Mouse (Mus musculus) granulocyte monocyte progenitor cell, adult 5-6 weeks (primary cell): Measurements from ENCODE around the gene Adamts10. TPM values are rescaled to one million over a fixed set of nuclear protein-coding genes. Genes with fewer than 3 reads are reported as not detected.
A peak's percentile ranks its signal among the peaks of the same experiment; 100 is the strongest.

Source experiments
- ATAC-seq: replicated peaks from 2 replicates; pipeline ENCODE4 v1.8.0; 2016; ENCODE audit warnings: mild to moderate bottlenecking, moderate TSS enrichment, inconsistent platforms; ENCODE audit not compliant: poor library complexity, severe bottlenecking
- total RNA-seq, 2 experiments: library from RNA; stranded (forward) in 1 of 2; stranded (reverse) in 1 of 2; fragments of 200-712, 200-1000 nt in 1 of 2; fragments of >200 nt in 1 of 2; fragmentation: Nextera tagmentation in 1 of 2; gene quantifications; 2 replicates each; pipeline ENCODE4 v1.2.3; 2014 to 2017

Adamts10 gene
- total RNA-seq (2014; fragmentation: Nextera tagmentation), result 36.8 and 48.4 TPM in 2 replicates
- 18.3 and 19.7 TPM in 2 replicates for total RNA-seq (2017)

DNA sequence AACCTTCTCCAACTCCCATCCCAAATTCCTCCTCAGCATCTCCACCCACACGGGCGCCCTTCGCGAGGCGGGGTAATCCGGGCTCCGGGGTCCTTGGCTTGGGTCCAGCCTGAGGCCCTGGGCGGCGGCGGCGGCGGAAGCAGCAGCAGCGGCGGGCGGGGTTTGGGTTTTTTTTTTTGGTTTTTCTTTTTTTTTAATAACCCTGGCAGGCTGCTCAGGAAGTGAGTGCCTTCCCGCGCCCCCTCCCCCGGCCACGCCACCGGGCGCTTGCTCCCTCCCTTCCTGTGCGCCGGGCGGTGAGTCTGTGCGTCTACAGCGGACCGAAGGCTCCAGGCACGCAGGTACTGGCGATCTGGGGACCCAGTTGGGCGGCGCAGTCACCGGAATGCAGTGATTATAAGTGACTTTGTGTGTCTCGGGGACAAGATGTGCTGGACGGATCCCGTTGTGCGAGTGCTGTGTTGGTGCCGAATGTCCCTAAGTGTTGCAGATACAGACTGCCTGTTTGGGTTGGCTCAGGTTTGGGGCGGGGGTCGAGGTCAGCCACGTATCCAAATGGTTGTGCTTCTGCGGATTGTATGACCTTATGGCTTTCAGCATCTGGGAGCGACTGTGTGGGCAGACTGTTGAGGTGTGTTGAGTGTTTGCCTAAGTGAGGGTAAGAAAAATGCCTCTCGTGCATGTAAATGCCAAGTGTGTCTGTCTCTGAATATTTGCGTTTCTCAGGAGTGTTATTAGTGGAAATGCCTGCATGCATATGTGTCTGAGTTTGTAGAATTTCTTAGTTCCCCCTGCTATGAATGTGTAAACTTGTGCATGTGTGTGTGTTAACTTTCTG, at the start of gene Adamts10:
Gene Adamts10 (plus strand): TSS at position 287 of the 838 bp plus-strand sequence.
- ATAC-seq, result peak; percentile 90

DNA sequence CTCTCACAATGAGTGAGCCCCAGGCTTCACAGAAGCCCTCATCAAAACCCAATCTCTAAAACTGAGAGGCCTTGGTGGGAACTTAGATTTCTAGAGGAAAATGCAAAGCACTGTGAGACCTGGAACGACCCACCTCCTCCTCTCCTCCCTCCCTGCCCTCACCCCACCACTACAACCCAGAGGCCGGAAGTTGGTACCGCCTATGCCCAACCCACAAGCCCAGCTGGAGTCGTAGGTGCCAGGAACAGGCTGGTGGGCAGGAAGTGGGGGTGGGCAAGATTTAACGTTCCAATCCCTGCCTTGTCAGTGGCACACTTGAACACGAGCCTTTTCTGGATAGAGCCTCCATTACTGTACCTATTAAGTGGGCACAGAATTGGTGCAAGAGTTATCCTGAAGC, 40.0 kb upstream of the Adamts10 start:
- ATAC-seq, result peak; percentile 78

DNA sequence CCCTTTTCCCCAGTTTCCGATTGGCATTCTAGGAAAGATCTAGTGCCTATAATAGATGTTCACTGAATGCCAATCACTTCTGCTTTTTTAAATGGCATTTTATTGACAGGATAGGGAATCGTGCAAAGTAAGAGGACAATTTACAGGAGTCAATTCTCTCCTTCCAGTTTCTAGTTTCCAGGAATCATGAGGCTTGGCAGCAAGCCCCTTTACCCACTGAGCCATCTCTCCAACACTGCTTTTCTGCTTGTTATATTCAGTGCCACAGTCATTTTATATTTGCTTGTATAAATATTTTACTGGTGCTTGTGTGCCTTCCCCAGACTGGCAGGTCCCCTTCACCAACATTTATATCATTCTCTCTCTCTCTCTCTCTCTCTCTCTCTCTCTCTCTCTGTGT, 36.8 kb upstream of the Adamts10 start:
- no peak for ATAC-seq

DNA sequence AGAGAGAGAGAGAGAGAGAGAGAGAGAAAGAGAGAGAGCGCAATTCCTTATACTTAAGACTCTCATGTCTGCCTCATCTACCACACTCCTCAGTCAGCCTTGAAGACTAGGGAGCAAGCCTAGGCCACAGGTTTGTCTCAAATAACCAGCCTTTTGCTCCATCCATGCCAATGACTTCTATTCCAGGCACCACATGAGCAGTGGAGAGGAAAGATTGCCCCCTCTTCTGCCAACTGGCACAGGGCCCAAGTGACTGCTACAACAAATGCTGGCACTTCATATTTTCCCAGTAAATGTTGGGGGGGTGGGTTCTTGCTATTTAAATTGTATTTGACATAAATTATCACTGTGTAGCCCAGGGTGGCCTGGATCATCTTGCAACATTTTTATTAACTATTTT, 36.4 kb upstream of the Adamts10 start:
- ATAC-seq, result no peak

DNA sequence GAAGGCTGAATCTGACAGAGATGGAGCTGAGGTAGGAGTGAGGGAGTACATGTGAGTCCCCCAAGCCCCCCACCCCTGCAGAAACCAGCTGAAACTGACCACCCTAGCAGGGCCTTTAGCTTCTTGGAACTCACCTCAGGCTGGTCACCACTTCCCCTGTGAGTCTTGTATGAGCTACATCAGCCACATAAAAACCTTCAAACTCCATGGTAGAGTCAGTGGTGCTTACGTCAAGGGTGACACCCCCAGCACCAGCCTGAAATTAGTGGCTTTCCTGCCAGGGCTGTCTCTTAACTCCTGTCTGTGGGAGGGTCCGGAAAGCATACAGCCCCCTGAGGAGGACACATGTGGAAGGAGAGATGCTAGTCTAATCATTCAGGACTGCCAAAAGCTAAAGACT, 32.6 kb upstream of the Adamts10 start:
- no peak for ATAC-seq

DNA sequence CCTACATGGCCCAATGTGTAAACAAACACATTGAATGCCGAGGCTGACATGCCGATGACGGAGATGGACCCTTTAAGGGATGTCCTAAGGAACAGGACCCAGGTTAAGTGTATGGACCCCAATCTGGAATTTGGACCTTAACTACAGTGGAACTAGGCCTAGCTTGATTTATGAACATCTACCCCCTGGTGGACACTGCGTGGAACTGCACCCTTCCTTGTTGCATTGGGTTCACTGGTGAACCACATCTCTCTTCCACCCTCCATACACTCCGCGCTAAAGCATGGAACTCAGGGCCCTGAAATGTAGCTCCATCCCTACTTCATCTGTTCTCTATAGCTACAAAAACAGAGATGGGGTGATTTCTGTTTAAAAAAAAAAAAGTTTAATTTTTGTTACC, 30.9 kb upstream of the Adamts10 start:
- peak; percentile 89 for ATAC-seq

DNA sequence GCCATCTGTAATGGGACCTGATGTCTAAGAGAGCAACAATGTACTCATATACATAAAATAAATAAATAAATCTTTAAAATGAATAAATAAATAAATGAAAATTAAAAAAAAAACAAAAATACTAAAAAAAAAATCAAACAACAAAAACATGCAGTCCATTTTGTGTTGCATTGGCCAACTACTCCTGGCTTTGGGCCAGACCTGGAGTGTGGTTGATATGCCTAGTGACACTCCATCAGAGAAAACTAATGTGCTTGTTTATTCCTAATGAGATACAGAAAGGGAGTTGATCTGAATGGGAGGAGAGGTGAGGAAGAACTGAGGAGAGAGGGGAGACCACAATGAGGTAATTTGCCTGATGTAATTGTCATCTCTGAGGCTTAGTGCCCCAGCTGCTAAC, 29.4 kb upstream of the Adamts10 start:
- ATAC-seq, result no peak

DNA sequence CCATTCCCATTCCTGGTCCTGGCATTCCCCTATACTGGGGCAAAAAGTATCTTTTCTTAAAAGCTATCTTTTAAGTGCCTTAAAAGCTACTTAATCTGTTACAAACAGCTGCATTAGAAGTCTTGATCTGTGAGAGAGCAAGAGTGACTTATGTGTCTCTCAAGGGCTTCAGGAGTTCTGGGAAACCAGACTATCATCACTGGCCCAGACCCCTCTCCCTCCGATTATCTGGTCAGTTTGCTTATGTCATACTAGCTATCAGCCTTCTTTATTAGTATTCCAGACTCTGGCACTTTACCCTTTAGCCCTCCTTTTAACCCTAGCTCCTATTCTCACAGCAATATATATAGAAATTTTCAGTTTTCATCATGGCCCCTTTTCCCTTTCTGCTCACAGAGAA, 25.1 kb upstream of the Adamts10 start:
- ATAC-seq, result no peak

DNA sequence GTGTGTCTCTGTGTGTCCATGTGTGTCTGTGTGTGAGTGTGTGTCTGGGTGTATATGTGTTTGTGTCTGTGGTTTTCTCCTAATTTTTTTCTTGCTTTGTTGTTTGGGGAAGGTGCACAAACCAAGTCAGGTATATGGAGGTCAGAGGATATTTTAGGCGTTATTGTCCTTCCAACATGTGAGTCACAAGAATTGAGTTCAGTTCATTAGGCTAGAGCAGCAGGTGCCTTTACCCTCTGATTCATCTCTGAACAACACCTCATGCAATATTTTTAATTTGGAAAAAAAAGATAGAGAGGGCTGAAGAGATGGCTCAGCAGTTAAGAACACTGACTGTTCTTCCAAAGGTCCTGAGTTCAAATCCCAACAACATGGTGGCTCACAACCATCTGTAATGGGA, 15.6 kb upstream of the Adamts10 start:
- no peak for ATAC-seq

DNA sequence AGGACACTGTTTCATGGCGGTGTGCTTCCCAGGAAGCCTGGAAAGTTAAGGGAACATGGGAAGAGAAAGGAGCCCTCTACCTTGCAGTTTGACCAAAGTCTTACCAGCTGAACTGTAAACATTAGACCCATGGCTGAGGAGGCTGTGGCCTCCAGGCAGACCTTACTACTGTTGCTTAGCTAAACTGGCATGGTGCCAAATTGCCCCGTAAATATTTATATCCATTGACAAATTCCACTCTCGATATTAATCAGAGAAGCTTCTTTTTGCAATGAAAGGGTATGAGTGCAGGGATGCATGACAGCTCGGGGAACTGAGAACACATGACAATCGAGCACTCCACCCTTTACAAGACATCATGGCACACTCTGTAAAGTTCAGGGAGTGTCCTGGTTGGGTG, 13.8 kb upstream of the Adamts10 start:
- no peak for ATAC-seq

DNA sequence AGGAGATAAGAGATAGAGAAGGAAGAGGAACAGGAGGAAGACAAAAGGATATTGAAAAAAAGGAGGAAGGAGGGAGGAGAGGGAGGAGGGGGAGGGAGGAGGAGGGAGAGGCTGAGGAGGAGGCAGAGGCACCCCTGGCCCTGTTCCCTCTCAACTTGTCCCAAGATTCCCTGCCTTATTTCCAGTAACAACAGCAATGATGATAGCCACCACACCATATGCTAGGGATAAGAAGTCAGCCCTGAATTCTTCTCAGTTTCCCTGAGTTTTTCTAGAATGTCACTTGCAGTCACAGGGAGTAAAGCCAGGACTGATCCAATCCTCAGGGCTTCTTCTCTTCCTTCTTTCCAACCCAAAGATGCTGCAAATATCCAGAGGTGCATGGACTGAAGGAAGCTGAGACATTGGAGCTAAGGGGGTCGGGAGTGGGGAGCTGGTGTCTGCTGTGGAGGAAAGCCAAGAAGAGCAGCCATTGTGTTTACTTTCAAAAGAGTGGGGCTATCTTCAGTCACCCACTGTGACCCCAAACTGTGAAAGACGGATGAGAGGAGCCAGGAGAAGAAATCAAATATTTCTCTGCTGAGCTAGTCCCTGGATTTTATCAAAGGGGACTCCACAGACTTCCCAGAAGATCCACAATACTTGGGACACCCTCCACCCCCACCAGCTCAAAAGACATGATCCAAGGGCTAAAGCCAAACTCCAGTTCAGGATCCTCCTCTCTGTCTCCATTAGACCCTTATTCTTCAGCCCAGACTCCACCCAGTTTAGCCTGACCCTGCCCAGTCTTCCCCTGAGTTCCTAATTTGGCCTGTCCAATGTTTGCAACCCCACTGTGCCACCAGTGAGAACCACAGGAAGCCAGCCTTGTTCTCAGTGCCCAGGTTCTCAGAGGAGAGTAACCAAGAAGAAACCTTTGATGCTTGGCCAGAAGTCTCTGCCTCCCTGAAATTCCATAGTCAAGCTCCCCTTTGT, 11.3 kb upstream of the Adamts10 start:
- no peak for ATAC-seq

DNA sequence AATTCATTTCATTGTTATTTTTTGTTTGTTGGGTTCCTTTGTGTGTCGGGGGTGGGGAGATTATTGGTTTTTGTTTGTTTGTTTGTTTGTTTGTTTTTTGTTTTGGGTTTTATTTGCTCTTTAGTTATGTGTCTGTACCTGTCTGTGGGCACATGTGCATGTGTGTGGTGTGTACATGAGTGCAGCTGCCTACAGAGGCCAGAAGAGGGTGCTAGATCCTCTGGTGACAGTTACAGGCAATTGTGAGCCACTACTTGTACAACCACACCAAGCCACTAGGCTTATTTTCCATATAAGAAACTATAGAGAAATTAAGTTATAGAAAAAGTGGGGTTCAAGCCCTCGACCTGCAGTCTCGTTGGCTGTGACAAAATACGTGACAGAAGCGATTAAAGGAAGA, 10.1 kb upstream of the Adamts10 start:
- peak; percentile 55 for ATAC-seq

DNA sequence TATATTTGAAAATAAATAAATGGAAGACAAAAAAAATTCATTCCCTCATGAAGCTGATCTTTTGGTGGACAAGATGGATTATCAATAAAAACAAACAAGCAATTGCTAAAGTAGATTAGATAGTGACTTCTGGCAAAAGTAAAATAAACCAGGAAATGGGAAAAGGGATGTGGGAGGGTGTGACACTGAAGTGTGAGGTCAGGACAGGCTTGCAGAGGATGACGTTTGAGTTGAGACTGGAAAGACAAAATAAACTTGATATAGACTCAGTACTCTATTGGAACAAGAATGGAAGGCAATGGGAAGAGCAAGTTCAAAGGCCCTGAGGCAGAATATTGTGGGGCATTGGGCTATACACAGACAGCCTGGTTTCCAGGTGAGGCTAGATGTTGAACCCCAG, 3.6 kb upstream of the Adamts10 start:
- ATAC-seq, result no peak

DNA sequence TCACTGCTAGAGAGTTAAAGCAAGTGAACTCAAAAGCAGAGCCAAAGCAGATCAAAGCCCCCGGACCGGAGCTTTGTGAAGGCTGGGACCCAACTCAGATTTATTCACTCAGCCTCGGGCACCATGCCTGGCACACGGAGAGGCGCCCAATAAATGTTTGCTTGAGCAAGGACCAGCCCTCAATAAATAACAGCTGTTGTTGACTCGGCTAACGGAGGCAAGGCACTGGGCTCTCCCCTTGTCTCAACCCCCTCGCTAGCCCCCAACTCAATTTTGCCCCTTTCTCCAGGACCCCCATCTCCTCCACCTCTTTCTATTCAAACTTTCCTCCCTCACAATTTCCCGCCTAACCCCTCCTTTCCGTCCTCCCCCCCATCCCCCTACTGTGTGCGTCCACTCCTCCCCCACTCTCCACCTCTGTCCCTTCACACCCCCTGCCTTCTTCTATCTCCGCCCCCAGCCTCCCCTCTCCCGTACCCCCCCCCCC, 530 bp upstream of the Adamts10 start:
- no peak for ATAC-seq

DNA sequence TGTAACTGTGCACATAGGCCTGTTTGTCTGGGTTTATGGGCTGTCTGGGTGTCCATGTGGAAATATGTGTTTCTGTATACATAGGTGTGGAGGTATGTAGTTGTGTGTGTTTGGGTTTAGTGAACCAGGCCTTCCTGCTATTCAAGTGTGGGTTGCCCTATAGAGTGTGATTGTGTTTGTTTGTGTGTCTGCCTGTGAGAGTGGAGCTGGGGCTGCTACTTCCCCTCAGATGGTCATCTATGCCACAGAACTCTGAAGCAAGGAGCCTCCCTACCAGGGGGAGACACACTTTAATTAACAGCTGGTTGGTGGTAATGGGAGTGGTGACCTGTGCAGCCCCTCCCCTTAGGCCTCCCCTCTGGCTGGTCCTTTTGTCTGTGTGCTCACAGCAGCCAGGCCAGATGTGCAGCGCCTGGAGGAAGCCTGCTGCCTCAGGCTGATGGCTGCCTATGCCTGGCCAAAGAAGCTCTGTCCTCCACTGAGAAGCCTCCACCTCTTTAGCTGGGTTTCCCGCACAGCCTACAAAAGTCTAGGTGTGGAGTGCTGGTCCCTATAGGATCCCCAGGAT, 886 bp downstream of the Adamts10 start:
- ATAC-seq, result peak; percentile 74

DNA sequence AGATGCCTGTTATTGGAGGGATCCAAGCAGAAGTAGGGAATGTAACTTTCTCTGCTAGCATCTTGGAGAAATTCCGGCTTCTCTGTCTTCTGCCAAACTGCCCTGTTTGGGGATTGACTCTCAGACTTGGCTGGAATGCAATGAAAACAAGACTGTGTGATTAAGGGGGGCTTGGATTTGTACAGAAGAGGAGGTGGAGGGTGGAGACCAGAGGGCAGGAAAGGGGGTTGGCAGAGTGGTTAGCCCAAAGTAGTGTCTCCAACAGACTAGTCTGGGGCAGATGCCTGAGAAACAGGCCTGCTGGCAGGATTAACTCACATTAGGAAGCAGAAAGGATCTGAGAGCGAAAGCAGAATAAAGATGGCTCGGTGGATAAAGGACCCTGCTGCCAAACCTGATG, 2.5 kb downstream of the Adamts10 start:
- ATAC-seq, result no peak

DNA sequence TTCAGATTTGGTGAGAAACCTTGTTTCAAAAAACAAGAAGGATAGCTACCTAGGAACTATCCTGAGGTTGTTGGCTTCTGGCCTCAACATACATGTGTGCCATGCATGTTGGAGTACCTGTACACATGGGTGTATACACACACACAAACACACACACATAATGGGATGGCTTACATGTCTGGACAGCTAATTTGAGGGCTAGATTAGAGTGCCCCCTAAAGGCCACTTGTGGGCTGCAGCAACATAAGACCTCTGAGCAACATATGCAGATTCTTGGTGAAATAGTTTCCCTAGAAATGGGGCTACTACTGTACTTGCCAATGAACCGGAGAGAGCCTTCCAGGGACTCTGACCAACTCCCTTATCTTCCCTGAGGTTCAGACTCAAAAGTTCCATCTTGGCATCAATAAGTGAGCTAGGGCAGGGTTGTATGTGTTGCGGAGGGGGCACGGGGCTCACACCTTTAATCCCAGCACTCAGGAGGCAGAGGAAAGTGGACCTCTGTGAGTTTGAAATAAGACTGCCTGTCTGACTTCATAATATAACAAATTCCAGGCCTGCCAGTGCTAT, 15.2 kb downstream of the Adamts10 start:
- ATAC-seq, result peak; percentile 63

DNA sequence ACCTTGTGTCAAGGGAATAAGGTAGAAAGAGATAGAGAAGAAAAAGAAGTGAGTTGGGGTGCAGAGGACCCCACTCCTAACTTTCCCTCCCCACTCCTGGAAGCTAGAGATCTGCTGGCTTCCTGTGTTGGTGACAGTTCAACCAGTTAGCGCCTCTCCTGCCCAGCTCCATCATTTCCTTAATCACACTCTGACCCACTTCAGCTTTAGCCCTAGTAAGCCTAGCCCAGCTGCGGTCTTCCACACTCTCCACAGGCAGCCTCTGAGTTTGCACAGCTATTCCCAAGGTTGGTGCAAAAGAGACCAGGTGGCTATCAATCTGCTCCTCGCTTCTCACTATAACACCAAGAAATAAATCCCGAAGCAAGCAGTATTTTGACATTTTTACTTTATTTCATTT, 15.9 kb downstream of the Adamts10 start:
- ATAC-seq, result no peak

DNA sequence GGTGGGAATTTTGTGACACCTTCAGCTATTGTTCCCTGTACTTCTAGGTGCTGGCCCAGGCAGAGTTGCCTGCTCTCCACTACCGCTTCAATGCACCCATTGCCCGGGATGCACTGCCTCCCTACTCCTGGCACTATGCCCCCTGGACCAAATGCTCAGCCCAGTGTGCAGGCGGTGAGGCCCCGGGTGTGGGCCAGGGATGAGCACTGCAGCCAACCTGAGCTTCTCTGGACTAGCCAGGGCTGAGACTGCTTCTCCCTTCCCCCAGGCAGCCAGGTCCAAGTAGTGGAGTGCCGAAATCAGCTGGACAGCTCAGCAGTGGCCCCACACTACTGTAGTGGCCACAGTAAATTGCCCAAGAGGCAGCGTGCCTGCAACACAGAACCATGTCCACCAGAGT, 25.2 kb downstream of the Adamts10 start:
- ATAC-seq, result no peak

DNA sequence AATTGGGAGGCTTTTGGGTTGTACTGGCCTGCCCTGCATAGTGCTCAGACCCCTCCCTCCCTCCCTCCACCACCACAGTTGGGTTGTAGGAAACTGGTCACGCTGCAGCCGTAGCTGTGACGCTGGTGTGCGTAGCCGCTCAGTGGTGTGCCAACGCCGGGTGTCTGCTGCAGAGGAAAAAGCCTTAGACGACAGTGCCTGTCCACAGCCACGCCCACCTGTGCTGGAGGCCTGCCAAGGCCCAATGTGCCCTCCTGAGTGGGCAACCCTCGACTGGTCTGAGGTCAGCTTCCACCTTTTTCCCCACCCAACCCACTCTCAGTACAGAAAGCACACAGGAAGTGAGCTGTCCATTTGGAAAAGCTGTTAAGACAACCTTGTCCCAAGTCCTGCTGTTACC, 26.4 kb downstream of the Adamts10 start:
- peak; percentile 45 for ATAC-seq
